Mouse (Mus musculus): Measurements from ENCODE around the gene Cdkn1c.
A peak's percentile ranks its signal among the peaks of the same experiment; 100 is the strongest.

Gene Cdkn1c

DNA sequence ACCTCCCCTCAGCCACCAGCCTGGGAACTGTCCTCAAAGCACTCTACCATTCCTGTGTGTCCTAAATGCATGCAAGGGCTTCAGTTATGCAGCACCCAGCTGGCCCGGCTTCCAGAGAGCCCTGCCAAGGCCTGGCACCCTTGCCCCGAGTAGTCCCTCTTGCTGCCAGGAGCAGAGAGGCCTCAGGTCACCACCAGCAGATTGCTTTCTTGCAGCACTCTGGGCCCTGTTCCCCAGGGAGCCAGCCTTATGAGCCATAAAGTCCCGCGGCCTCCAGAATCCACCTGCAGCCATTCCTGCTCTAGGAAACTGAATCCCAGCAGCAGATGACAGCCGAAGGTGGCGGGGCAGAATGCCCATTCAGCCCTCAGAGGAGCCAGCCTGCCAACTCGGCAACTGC is 27.5 kb downstream of the Cdkn1c start:
- peak; percentile 49 for DNase-seq

DNA sequence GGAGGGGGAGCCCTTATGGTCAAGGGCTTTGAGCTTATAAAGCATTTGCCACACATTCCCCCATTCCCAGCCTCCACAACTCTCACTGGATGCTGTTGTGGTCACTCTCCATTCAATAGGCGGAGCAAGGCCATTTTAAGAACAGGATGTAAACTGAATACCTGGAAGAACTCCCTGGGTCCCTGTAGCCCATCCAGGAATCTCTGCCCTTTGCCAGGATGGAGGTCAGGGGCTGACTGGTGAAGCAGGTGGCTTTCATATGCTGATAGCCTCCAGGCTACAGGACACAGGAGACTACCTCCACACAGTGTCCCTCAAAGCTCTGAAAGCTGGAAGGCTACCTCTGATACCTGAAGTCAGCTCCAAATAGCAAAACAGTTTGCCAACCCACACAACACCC is 28.2 kb downstream of the Cdkn1c start:
- no peak for DNase-seq

DNA sequence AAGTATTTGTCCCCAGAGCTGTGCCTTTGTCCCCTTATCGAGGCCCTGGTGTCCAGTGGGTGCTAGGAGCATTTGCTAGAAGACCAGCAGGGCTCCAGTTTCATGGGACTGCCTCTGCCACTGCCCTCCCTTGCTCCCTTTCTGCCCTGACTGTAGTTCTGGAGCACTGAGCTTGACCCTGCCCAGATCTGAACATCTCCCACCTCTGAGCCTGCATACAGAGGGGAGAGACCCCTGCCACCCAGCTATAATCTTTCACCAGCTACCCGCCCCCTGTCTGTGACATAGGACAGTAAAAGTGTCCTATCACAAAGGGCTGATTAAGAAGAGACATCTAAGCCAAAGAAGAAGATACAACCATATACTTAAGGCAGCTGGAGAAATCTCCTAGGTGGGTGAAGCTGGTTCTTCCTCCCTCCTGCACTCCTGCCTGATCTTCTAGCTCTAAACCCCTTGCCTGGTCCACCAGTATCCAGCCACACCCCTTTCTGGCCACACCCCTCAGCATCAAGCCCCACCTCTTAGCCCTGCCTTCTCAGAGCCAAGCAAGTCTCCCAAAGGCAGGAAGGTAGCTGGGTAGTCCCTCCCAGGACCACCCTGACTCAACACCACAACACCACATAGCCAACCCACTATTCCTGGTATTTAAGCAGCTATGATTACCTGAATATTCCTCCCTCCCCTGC is 31.9 kb downstream of the Cdkn1c start:
- DNase-seq = no peak

DNA sequence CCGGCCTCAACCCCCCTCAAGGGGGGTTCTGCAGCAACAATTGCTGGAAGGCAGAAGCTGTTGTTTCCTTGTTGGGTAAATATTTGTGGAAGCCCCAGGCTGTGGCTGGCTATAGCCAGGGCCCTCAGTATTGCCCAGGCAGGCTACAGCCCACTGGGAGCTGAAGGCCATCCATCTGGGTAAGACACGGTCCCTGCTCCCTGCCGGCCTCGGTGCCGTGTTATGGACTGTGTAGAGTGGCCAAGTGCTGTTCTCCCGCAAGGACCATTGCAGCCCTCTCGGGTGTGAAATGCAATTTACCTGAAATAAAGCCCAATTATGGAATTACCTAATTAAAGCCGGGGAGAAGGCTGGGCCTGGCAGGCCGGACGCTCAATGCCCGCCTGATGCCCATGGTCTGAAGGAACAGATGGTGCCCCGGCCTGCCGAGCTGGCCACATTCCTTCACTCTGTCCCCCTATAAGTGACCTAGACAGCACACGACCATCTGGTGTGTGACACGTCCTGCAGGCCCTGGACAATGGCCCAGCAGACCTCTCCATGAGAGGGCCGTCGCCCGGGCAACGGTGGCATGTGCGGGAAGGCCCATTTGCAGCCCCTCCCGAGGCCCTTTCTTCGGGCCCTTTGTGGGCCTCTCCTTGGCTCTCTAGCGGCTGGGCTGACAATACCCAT is 32.6 kb downstream of the Cdkn1c start:
- peak; percentile 95 for DNase-seq

DNA sequence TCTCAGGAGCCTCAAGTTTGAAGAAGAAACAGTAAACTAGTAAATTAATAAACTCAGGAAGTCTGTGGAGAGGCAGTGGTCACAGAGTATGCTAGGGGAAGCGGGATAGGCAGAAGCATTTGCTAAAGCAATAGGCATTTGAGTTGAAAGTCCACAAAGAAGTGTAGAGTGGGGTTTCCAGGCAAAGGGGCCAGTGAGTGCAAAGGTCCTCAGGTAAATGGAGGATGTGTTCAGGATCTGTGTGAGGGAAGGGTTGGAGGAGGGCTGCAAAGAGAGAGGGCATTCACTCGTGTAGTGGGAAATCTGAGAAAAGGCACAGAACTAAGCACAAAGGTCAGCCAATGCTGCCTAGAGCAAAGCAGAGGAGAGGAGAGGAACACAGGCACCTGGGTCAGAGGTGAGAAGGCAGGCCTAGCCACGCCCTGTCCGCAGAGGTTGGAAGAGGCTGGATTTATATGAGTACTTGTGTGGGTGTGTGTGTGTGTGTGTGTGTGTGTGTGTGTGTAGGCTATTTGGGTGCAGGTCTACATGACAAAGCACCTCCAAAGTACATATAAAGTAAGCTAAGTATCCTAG is 41.2 kb downstream of the Cdkn1c start:
- no peak for DNase-seq

DNA sequence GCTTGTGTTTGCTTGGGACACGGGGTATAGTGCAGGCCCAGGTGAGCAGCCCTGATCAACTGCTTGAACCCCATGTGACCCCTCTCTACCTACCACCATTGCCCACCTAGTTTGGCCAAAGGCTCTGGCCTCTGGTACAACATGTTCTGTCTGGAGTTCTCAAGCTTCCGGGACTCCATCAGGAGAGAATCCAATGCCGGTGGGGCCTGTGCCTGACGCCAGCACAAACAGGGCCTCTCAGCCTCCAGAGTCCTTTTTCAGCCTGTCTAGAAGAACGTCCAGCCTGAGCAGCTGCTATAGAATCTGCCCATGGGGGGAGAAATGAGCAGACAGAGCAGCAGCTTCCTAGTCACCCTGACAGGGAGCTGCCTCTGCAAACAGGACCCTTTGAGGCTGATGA is 43.0 kb downstream of the Cdkn1c start:
- no peak for DNase-seq

DNA sequence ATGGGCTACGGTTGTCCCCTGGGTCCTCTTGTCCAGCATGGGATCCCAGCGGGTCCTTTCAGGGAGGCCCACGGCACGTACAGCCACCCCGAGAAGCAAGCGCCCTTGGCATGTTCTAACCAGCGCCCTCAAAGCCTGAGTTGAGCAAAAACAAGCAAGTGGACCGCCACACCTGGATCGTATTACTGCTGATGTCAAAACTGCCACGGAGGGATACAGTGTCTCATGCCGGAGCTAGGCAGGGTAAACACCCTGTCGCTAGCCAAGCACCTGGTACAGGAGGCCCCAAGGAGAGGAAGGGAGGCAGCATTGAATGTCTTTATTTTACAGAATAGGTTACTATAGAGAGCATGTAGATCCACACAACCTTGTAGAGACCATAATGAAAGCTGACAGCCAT is 44.4 kb downstream of the Cdkn1c start:
- no peak for DNase-seq

DNA sequence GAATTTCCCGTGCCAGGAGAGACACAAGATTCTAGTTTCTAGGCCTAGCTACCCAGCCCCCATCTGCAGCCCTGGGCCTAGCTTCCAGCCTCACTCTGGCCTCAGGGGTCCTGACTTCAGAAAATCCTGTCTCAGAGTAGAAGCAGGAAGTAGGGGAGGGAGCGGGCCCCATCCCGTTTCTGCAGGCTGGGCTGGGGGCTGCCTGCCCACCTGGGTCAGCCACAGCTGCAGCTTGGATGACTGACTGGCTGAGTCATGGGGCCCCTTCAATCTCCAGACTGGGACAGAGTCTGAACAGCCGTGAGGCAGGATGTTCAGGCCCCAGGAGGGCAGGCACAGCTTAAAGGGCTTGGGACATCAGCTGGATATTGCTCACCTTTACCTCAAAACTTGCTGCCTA is 45.8 kb downstream of the Cdkn1c start:
- no peak for DNase-seq

DNA sequence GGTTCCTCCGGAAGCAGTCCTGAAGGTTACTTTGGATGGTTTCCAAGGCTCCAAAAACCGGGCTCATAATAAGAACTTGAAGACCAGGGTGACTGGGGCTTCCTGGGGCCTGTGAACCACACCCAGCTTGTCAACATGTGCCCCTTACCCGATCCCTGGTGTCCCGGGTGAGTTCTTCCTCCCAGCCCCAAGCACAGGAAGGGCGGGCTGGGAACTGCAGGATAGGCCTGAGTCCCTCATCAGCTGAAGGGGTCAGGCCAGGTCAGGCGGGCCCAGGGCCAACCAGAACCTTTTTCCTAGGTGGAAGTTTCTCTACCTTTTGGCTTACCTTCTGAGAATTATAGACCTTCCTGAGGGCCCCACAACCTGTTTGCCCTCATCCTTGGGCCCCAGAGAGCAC is 48.2 kb downstream of the Cdkn1c start:
- no peak for DNase-seq

DNA sequence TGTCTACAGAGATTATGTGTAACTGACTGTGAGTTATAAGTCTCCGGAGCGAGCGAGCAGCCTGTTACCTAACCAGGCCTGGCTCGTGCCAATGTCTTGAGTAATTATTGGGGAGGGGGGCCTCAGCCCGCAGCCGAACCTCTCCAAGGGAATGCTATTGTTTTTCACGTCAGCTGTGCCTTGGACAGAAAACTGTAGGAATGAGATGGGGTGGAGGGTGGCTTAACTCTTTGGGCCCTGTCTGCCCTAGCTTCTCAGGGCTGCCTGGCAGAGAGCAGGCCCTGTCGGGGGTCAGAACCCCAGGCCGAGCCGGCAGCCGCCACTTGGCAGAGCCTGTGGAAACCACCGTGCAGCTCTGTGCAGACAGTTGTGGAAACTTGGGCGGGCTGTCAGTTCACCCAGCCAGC is 52.2 kb downstream of the Cdkn1c start:
- no peak for DNase-seq
